Mouse (Mus musculus): ENCODE measurements around the gene Psmd1.
"Not testable (repeated sequence)": the region's sequence is repeated elsewhere in the genome, so short reads cannot be mapped to it uniquely, and the experiment has no call there.

DNA sequence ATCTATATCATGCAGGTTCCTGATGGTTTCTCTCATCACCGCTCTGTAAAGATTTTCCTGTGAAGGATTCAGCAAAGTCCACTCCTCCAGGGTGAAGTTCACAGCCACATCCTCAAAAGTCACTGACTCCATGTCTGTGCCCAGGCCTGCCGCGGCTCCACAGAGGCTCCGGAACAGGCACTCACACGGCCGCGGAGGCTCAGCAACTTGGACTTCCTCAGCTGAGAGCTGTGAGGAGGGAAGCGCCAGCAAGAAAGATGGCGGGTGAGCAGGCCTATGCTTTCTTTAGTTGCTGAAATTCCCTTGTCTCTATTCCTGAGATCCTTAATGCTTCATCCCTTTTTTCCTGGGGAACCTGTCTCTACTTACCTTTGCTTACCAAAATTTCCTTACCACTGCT lies 48.4 kb upstream of the Psmd1 start:
- TF ChIP-seq CTCF, POLR2A (IDR thresholded peaks at IDR 0.05; ENCODE audit: extremely low read depth, insufficient read depth, low read length): not testable (repeated sequence)
